Mouse (Mus musculus): ENCODE measurements at regions not wholly inside any gene's neighbourhood (a gene's known extent, or its start where the extent isn't known, plus 50 kb on each side); places are given as distances from the start of the nearest gene placed in this dataset.
"Not testable (repeated sequence)": the region's sequence is repeated elsewhere in the genome, so short reads cannot be mapped to it uniquely, and the experiment has no call there.

GRCm38 (mm10) chr2:55182416-55182815, 253.4 kb upstream of the Kcnj3 start:
- no peak for ATAC-seq (ENCODE audit: insufficient number of reproducible peaks, low FRiP score, low TSS enrichment)

GRCm38 (mm10) chr2:55206891-55207290, 228.9 kb upstream of the Kcnj3 start:
- ATAC-seq (ENCODE audit: insufficient number of reproducible peaks, low FRiP score, low TSS enrichment) = no peak

GRCm38 (mm10) chr2:55208620-55209019, 227.2 kb upstream of the Kcnj3 start:
- no peak for ATAC-seq (ENCODE audit: insufficient number of reproducible peaks, low FRiP score, low TSS enrichment)

GRCm38 (mm10) chr2:55209848-55210390, 225.9 kb upstream of the Kcnj3 start:
- ATAC-seq (ENCODE audit: insufficient number of reproducible peaks, low FRiP score, low TSS enrichment) = no peak

- ATAC-seq (ENCODE audit: insufficient number of reproducible peaks, low FRiP score, low TSS enrichment) = no peak
Observed at GRCm38 (mm10) chr2:55211281-55211680, 224.5 kb upstream of the Kcnj3 start.

GRCm38 (mm10) chr2:55222046-55222445, 213.7 kb upstream of the Kcnj3 start:
- no peak for ATAC-seq (ENCODE audit: insufficient number of reproducible peaks, low FRiP score, low TSS enrichment)

- ATAC-seq (ENCODE audit: insufficient number of reproducible peaks, low FRiP score, low TSS enrichment) = not testable (repeated sequence)
Observed at GRCm38 (mm10) chr2:55222741-55223140, 213.0 kb upstream of the Kcnj3 start.

GRCm38 (mm10) chr2:55228131-55228797, 207.5 kb upstream of the Kcnj3 start:
- no peak for ATAC-seq (ENCODE audit: insufficient number of reproducible peaks, low FRiP score, low TSS enrichment)

- ATAC-seq (ENCODE audit: insufficient number of reproducible peaks, low FRiP score, low TSS enrichment) = no peak
Observed at GRCm38 (mm10) chr2:55231841-55232240, 203.9 kb upstream of the Kcnj3 start.

- no peak for ATAC-seq (ENCODE audit: insufficient number of reproducible peaks, low FRiP score, low TSS enrichment)
Observed at GRCm38 (mm10) chr2:55253134-55253533, 182.6 kb upstream of the Kcnj3 start.

GRCm38 (mm10) chr2:55262721-55263278, 173.0 kb upstream of the Kcnj3 start:
- no peak for ATAC-seq (ENCODE audit: insufficient number of reproducible peaks, low FRiP score, low TSS enrichment)

- no peak for ATAC-seq (ENCODE audit: insufficient number of reproducible peaks, low FRiP score, low TSS enrichment)
Observed at GRCm38 (mm10) chr2:55263847-55264449, 171.8 kb upstream of the Kcnj3 start.

GRCm38 (mm10) chr2:55306387-55306786, 129.4 kb upstream of the Kcnj3 start:
- no peak for ATAC-seq (ENCODE audit: insufficient number of reproducible peaks, low FRiP score, low TSS enrichment)

- peak; percentile 79 for ATAC-seq (ENCODE audit: insufficient number of reproducible peaks, low FRiP score, low TSS enrichment)
Observed at GRCm38 (mm10) chr2:55315627-55316026, 120.1 kb upstream of the Kcnj3 start.

GRCm38 (mm10) chr2:55354061-55354460, 81.7 kb upstream of the Kcnj3 start:
- ATAC-seq (ENCODE audit: insufficient number of reproducible peaks, low FRiP score, low TSS enrichment) = not testable (repeated sequence)

Measured in cerebellum, adult (tissue).